Mouse (Mus musculus) CH12.LX (cell line): ENCODE measurements at regions not wholly inside any gene's neighbourhood (a gene's known extent, or its start where the extent isn't known, plus 50 kb on each side); places are given as distances from the start of the nearest gene placed in this dataset.
"Not testable (repeated sequence)": the region's sequence is repeated elsewhere in the genome, so short reads cannot be mapped to it uniquely, and the experiment has no call there.

Source experiments
- DNase-seq: peaks from one replicate; pipeline ENCODE4 v3.0.0-alpha.2; 2013; ENCODE audit errors: extremely low read depth
- H3K27ac ChIP-seq: 2 replicates; pipeline ENCODE4 v1.5.1; 2012; ENCODE audit warnings: low read depth, mild to moderate bottlenecking, control low read depth, moderate library complexity; ENCODE audit not compliant: insufficient read depth
- H3K27me3 ChIP-seq: replicated peaks from 2 replicates; pipeline ENCODE3; 2012; ENCODE audit warnings: inconsistent platforms
- H3K36me3 ChIP-seq, 2 experiments: replicated peaks in 1 of 2; 2 replicates each; pipeline versions ENCODE3 to v1.6.1; 2012; ENCODE audit warnings: inconsistent platforms in 1 of 2, low read length in 1 of 2, mild to moderate bottlenecking in 1 of 2, mixed read lengths in 1 of 2, moderate library complexity in 1 of 2; ENCODE audit not compliant: control insufficient read depth in 1 of 2, insufficient read depth in 1 of 2
- H3K4me1 ChIP-seq, 2 experiments: 2 replicates each; pipeline ENCODE4 v1.6.1; 2012; ENCODE audit warnings: inconsistent platforms in 1 of 2, moderate library complexity in 1 of 2; ENCODE audit not compliant: insufficient read depth in 2 of 2, control insufficient read depth in 1 of 2
- H3K4me2 ChIP-seq: 2 replicates; pipeline ENCODE4 v1.6.1; 2012; ENCODE audit warnings: low read depth, mild to moderate bottlenecking, control low read depth; ENCODE audit not compliant: poor library complexity, insufficient read depth, severe bottlenecking
- H3K4me3 ChIP-seq, 3 experiments: fragments of 150-350 bp in 1 of 3; sonication (generic) in 1 of 3; replicated peaks in 1 of 3; 2 replicates each; pipeline versions ENCODE3 to v1.5.1; 2011 to 2012; ENCODE audit warnings: low read depth in 2 of 3, low read length in 2 of 3, mild to moderate bottlenecking in 2 of 3, moderate library complexity in 2 of 3, control low read depth in 1 of 3, improper control_type of control experiment in 1 of 3, inconsistent platforms in 1 of 3, mixed read lengths in 1 of 3; ENCODE audit not compliant: poor library complexity in 1 of 3
- H3K79me2 ChIP-seq: replicated peaks from 2 replicates; pipeline ENCODE4 v1.6.1; 2012; ENCODE audit warnings: mild to moderate bottlenecking, moderate library complexity; ENCODE audit not compliant: control insufficient read depth, poor library complexity, insufficient read depth, severe bottlenecking; ENCODE audit errors: extremely low read depth
- H3K9ac ChIP-seq: 2 replicates; pipeline ENCODE4 v1.6.1; 2012; ENCODE audit warnings: low read depth, mild to moderate bottlenecking, control low read depth, moderate library complexity; ENCODE audit not compliant: insufficient read depth
- H3K9me3 ChIP-seq: replicated peaks from 2 replicates; pipeline ENCODE3; 2012; ENCODE audit warnings: low read length, inconsistent platforms, mixed read lengths
- CTCF ChIP-seq, 2 experiments: IDR thresholded peaks in 1 of 2; conservative IDR thresholded peaks in 1 of 2; 2 replicates each; pipeline ENCODE4 v1.5.1; 2011 to 2012; ENCODE audit warnings: low read depth in 2 of 2, low read length in 2 of 2, improper control_type of control experiment in 1 of 2, inconsistent platforms in 1 of 2, mild to moderate bottlenecking in 1 of 2, moderate library complexity in 1 of 2
- ETS1 ChIP-seq: conservative IDR thresholded peaks from 2 replicates; pipeline ENCODE4 v1.6.1; 2012; ENCODE audit warnings: low read depth, mild to moderate bottlenecking, inconsistent platforms, low read length, improper control_type of control experiment, moderate library complexity
- JUND ChIP-seq: conservative IDR thresholded peaks from 2 replicates; pipeline ENCODE4 v1.6.1; 2011; ENCODE audit warnings: low read depth, low read length, improper control_type of control experiment
- MAFK ChIP-seq: IDR thresholded peaks from 2 replicates; pipeline ENCODE4 v1.6.1; 2011; ENCODE audit warnings: low read length, improper control_type of control experiment; ENCODE audit not compliant: insufficient replicate concordance
- MEF2A ChIP-seq: IDR thresholded peaks from 2 replicates; pipeline ENCODE4 v1.6.1; 2014; ENCODE audit warnings: low read depth, mild to moderate bottlenecking, inconsistent platforms, low read length, improper control_type of control experiment, borderline replicate concordance
- MYC ChIP-seq: IDR thresholded peaks from 2 replicates; pipeline ENCODE4 v1.6.1; 2011; ENCODE audit warnings: low read depth, mild to moderate bottlenecking, improper control_type of control experiment, low read length
- POLR2A ChIP-seq: IDR thresholded peaks from 2 replicates; pipeline ENCODE4 v1.6.1; 2011; ENCODE audit warnings: low read depth, mild to moderate bottlenecking, improper control_type of control experiment, low read length
- RAD21 ChIP-seq: IDR thresholded peaks from 2 replicates; pipeline ENCODE4 v1.6.1; 2011; ENCODE audit warnings: low read depth, mild to moderate bottlenecking, low read length, improper control_type of control experiment, moderate library complexity
- SMC3 ChIP-seq: IDR thresholded peaks from 2 replicates; pipeline ENCODE4 v1.6.1; 2011; ENCODE audit warnings: low read depth, low read length, improper control_type of control experiment
- UBTF ChIP-seq: IDR thresholded peaks from 2 replicates; pipeline ENCODE4 v1.6.1; 2012; ENCODE audit warnings: low read depth, mild to moderate bottlenecking, inconsistent platforms, low read length, improper control_type of control experiment, moderate library complexity
- USF1 ChIP-seq: IDR thresholded peaks from 2 replicates; pipeline ENCODE4 v1.6.1; 2014; ENCODE audit warnings: low read depth, mild to moderate bottlenecking, inconsistent platforms, low read length, improper control_type of control experiment
- dilution Hi-C: fragments of 300-500 bp; cut with MboI; formaldehyde crosslinking; loops from 2 replicates; pipeline ENCODE4 v1.14.3; 2020; ENCODE audit warnings: low sequenced_read_pairs; ENCODE audit not compliant: extremely low pct_unique_long_range_greater_than_20kb, extremely low pct_ligation_motif_present
- in situ Hi-C: fragments of 300-500 bp; cut with MboI; formaldehyde crosslinking; loops from 3 replicates; pipeline ENCODE4 v1.14.3; 2019; ENCODE audit warnings: low sequenced_read_pairs, low pct_ligation_motif_present, low pct_unique_long_range_greater_than_20kb, mixed read lengths

DNA sequence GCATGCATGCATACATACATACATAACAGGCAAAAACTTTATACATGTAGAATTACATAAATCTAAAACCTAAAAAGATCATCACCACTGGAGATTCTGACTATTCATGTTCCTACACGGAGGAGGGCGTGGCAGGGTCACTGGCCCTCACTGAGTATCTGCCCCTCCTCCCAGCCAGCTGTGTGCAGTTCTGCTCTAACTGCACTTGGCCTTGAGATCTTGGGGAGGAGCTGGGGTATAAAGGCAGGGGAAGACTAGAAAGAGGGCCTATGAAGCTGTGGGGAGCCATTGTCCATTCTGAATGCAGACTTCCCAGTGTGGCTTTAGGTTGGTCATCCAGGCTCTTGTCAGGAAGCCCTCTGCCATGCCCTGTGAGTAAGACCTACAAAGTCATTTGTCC is 69.5 kb upstream of the Adgre5 start:
- Histone ChIP-seq H3K79me2 (no peaks in the 10 kb centered on the region), H3K4me1 (no peaks in the 10 kb centered on the region), H3K27me3 (no peaks in the 10 kb centered on the region), H3K9me3 (no peaks in the 10 kb centered on the region)
- in situ Hi-C loops, result no loop called here
- TF ChIP-seq ETS1 (no peak), JUND (no peak), MEF2A (no peak), MYC (no peak), RAD21 (no peak), MAFK (no peak), UBTF (no peak)
- TF ChIP-seq, all 38 proteins: peak for 0
- no peak overlapping the region for H3K27ac ChIP-seq
- H3K4me2 ChIP-seq, result no peak overlapping the region
- H3K4me3 ChIP-seq, result no peak overlapping the region
- no peak for DNase-seq
- no peaks in the 10 kb centered on the region for H3K36me3 ChIP-seq
- dilution Hi-C loops, result no loop called here
- H3K9ac ChIP-seq, result no peak overlapping the region

DNA sequence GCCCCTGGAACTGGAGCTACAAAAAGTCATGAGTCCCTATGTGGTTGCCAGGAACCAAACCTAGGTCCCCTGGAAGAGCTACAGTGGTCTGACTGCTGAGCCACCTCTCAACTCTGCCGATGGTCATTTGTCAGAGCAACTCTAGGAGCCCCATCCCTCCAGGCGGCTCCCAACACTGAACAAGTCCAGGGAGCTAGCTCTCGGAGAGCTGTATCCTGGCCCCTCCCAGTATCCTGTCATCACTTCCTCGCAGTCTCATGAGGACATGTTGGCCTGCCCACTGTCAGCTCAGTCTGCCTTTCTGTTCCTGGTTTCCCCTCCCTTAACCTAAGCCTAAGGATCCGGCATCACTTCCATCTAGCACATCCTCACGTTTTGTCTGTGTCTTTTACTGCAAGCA is 64.5 kb upstream of the Adgre5 start:
- Histone ChIP-seq H3K9ac (no peak overlapping the region), H3K27me3 (no peaks in the 10 kb centered on the region), H3K4me3 (no peak overlapping the region), H3K36me3 (no peaks in the 10 kb centered on the region), H3K79me2 (no peaks in the 10 kb centered on the region), H3K27ac (no peak overlapping the region), H3K4me1 (peaks cover 0 to 4% of the 10 kb centered on the region in 2 experiments; a peak in 1 of 4 replicates), H3K9me3 (no peaks in the 10 kb centered on the region), H3K4me2 (no peak overlapping the region)
- dilution Hi-C loops (no loop called here), in situ Hi-C loops (no loop called here)
- no peak for DNase-seq
- no peak for TF ChIP-seq POLR2A
- no peak for TF ChIP-seq USF1

DNA sequence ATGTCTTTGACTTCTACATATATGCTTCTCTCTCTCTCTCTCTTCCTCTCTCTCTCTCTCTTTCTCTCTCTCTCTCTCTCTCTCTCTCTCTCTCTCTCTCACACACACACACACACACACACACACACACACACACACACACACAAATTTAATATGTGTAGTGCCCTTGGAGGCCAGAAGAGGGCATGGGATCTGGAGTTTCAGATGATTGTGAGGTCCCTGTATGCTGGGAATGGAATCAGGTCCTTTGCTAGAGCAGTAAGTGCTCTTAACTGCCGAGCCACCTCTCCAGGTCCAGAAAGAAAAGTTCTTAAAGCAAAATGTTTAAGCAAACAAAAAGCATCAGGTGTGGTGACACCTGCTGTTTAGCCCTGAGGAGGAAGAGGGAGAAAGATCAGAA is 62.2 kb upstream of the Adgre5 start:
- not testable (repeated sequence) for H3K27me3 ChIP-seq, H3K9ac ChIP-seq, H3K36me3 ChIP-seq, H3K9me3 ChIP-seq, H3K4me3 ChIP-seq
- peaks cover 9 to 17% of the 10 kb centered on the region in 2 experiments; a peak in 3 of 4 replicates for H3K4me1 ChIP-seq
- TF ChIP-seq CTCF (conservative IDR thresholded peaks at IDR 0.05 in 1 of 2, IDR thresholded peaks at IDR 0.05 in 1 of 2; ENCODE audit: low read depth in 2 of 2, low read length in 2 of 2) (peak in 1 of 2 experiments; percentile 42; a peak in 2 of 4 replicates), SMC3 (peak; percentile 26)
- TF ChIP-seq, all 38 proteins: peak for 2; not testable (repeated sequence) for 36
- H3K4me2 ChIP-seq, in situ Hi-C loops, H3K27ac ChIP-seq, H3K79me2 ChIP-seq, dilution Hi-C loops, DNase-seq: not testable (repeated sequence)
